Mouse (Mus musculus): Measurements from ENCODE around the gene Cers2.
"Not testable (repeated sequence)": the region's sequence is repeated elsewhere in the genome, so short reads cannot be mapped to it uniquely, and the experiment has no call there.

The Cers2 gene

GRCm38 (mm10) chr3:95315844-95316550 is 1.4 kb downstream of the Cers2 start:
- in situ Hi-C loops (cut with MboI; ENCODE audit: unreplicated experiment in 2 of 2): no loop called here

GRCm38 (mm10) chr3:95317414-95318080 is 3.0 kb downstream of the Cers2 start:
- in situ Hi-C loops (cut with MboI; ENCODE audit: unreplicated experiment in 2 of 2): no loop called here

- in situ Hi-C loops (cut with MboI; ENCODE audit: unreplicated experiment in 2 of 2): no loop called here
Observed at GRCm38 (mm10) chr3:95318548-95318947, 4.0 kb downstream of the Cers2 start.

- in situ Hi-C loops (cut with MboI; ENCODE audit: unreplicated experiment in 2 of 2): no loop called here
Observed at GRCm38 (mm10) chr3:95319110-95319509, 4.5 kb downstream of the Cers2 start.

GRCm38 (mm10) chr3:95319701-95320625 is 5.4 kb downstream of the Cers2 start:
- in situ Hi-C loops (cut with MboI; ENCODE audit: unreplicated experiment in 2 of 2): no loop called here

GRCm38 (mm10) chr3:95323429-95323828 is 8.8 kb downstream of the Cers2 start:
- in situ Hi-C loops (cut with MboI; ENCODE audit: unreplicated experiment in 2 of 2): no loop called here

GRCm38 (mm10) chr3:95324454-95325144 is 10.0 kb downstream of the Cers2 start:
- in situ Hi-C loops (cut with MboI; ENCODE audit: unreplicated experiment in 2 of 2): loop anchor here in 1 of 2 experiments (25.0 kb wide), 1 partner anchor 288 kb away; the partner anchor contains the start of gene Ensa

GRCm38 (mm10) chr3:95328803-95329404 is 14.3 kb downstream of the Cers2 start:
- in situ Hi-C loops (cut with MboI; ENCODE audit: unreplicated experiment in 2 of 2): loop anchor here in 1 of 2 experiments (25.0 kb wide), 1 partner anchor 283 kb away; the partner anchor contains the start of gene Ensa

GRCm38 (mm10) chr3:95331528-95331927 is 16.9 kb downstream of the Cers2 start:
- in situ Hi-C loops (cut with MboI; ENCODE audit: unreplicated experiment in 2 of 2): loop anchor here in 1 of 2 experiments (25.0 kb wide), 1 partner anchor 281 kb away; the partner anchor contains the start of gene Ensa

- in situ Hi-C loops (cut with MboI; ENCODE audit: unreplicated experiment in 2 of 2): loop anchor here in 1 of 2 experiments (25.0 kb wide), 1 partner anchor 275 kb away; the partner anchor contains the start of gene Ensa
Observed at GRCm38 (mm10) chr3:95337345-95337744, 22.8 kb downstream of the Cers2 start.

GRCm38 (mm10) chr3:95338251-95338650 is 23.7 kb downstream of the Cers2 start:
- in situ Hi-C loops (cut with MboI; ENCODE audit: unreplicated experiment in 2 of 2): loop anchor here in 1 of 2 experiments (25.0 kb wide), 1 partner anchor 274 kb away; the partner anchor contains the start of gene Ensa

- in situ Hi-C loops (cut with MboI; ENCODE audit: unreplicated experiment in 2 of 2): loop anchor here in 1 of 2 experiments (25.0 kb wide), 1 partner anchor 269 kb away; the partner anchor contains the start of gene Ensa
Observed at GRCm38 (mm10) chr3:95343356-95344000, 28.9 kb downstream of the Cers2 start.

- in situ Hi-C loops (cut with MboI; ENCODE audit: unreplicated experiment in 2 of 2): loop anchor here in 1 of 2 experiments (25.0 kb wide), 1 partner anchor 266 kb away; the partner anchor contains the start of gene Ensa
Observed at GRCm38 (mm10) chr3:95346454-95346853, 31.9 kb downstream of the Cers2 start.

GRCm38 (mm10) chr3:95348343-95348742 is 33.8 kb downstream of the Cers2 start:
- in situ Hi-C loops (cut with MboI; ENCODE audit: unreplicated experiment in 2 of 2): loop anchor here in 1 of 2 experiments (25.0 kb wide), 1 partner anchor 264 kb away; the partner anchor contains the start of gene Ensa

- in situ Hi-C loops (cut with MboI; ENCODE audit: unreplicated experiment in 2 of 2): loop anchor here in 1 of 2 experiments (25.0 kb wide), 1 partner anchor 263 kb away; the partner anchor contains the start of gene Ensa
Observed at GRCm38 (mm10) chr3:95349491-95349890, 34.9 kb downstream of the Cers2 start.

- in situ Hi-C loops (cut with MboI; ENCODE audit: unreplicated experiment in 2 of 2): not testable (repeated sequence)
Observed at GRCm38 (mm10) chr3:95355911-95356544, 41.4 kb downstream of the Cers2 start.

- in situ Hi-C loops (cut with MboI; ENCODE audit: unreplicated experiment in 2 of 2): not testable (repeated sequence)
Observed at GRCm38 (mm10) chr3:95356701-95357449, 42.3 kb downstream of the Cers2 start, which contains the start of gene Setdb1. Gene Setdb1 (minus strand): TSS chr3:95357202.
